Mouse (Mus musculus) liver, postnatal 0 days (tissue): ENCODE data around the gene Hist1h4k.

Source experiments
- CTCF ChIP-seq: sonication (generic); IDR thresholded peaks from 2 replicates; pipeline ENCODE4 v1.5.1; 2016; ENCODE audit warnings: antibody characterized with exemption, low read depth
- EP300 ChIP-seq: IDR thresholded peaks from 2 replicates; pipeline ENCODE4 v1.6.1; 2016; ENCODE audit warnings: antibody characterized with exemption, low read depth, mild to moderate bottlenecking

DNA sequence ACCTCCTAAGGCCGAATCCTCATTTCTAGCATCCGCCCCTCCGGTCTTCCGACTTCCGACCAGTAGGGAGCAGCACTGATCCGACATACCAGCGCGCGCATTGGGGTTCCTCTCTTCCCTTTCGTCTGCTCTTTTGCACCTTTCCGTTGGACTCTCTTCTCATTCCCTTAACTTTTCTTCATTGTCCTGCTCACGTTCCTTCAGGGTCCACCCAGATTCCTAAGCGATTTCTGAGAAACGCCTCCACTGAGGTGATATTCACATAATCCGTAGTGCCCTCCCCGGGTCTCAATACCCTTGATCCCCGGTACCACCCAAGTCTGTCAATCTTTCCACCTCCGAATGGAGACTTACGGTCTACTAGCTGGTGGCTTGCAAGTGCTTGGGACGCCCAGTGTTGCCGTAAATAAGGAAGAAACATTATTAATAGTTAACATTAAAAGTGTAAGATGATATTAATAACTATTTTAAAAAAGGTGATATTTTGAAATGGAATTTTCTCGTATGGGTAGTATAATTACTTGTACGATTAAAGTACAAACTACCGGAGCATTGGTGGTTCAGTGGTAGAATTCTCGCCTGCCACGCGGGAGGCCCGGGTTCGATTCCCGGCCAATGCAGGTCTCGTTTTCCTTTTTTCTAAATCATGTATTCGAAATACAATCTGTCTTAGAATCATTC is 40.1 kb downstream of the Hist1h4k start:
- TF ChIP-seq CTCF (peak; percentile 88), EP300 (peak; percentile 44)
